Mouse (Mus musculus) midbrain, embryonic 11.5 days (tissue): Measurements from ENCODE around the gene Ubl7. TPM values are rescaled to one million over a fixed set of nuclear protein-coding genes. Genes with fewer than 3 reads are reported as not detected.

Experiments used
- ATAC-seq: fragments of 200-750 bp; cut with Nextera tagmentation; 2 replicates; pipeline ENCODE4 v1.8.0; 2017; ENCODE audit warnings: moderate TSS enrichment, moderate library complexity; ENCODE audit not compliant: low FRiP score
- DNase-seq: peaks from one replicate; pipeline ENCODE4 v3.0.0; 2015; ENCODE audit warnings: low spot score; ENCODE audit errors: missing footprints
- H3K27ac ChIP-seq: fragments of 300-500 bp; sonication (generic); 2 replicates; pipeline ENCODE4 v1.5.1; 2014; ENCODE audit warnings: low read depth, low read length
- H3K27me3 ChIP-seq: fragments of 300-500 bp; sonication (generic); 2 replicates; pipeline ENCODE4 v1.6.1; 2014; ENCODE audit warnings: mild to moderate bottlenecking, low read length, moderate library complexity, mixed read lengths; ENCODE audit not compliant: control insufficient read depth, insufficient read depth
- H3K36me3 ChIP-seq: fragments of 300-500 bp; sonication (generic); 2 replicates; pipeline ENCODE4 v1.6.1; 2014; ENCODE audit warnings: mild to moderate bottlenecking, low read length, moderate library complexity, mixed read lengths; ENCODE audit not compliant: control insufficient read depth, insufficient read depth
- H3K4me1 ChIP-seq: fragments of 300-500 bp; sonication (generic); 2 replicates; pipeline ENCODE4 v1.6.1; 2014; ENCODE audit warnings: low read length; ENCODE audit not compliant: control insufficient read depth, insufficient read depth
- H3K4me2 ChIP-seq: fragments of 300-500 bp; sonication (generic); 2 replicates; pipeline ENCODE4 v1.6.1; 2014; ENCODE audit warnings: mild to moderate bottlenecking, moderate library complexity
- H3K4me3 ChIP-seq: fragments of 300-500 bp; sonication (generic); 2 replicates; pipeline ENCODE4 v1.5.1; 2014; ENCODE audit warnings: low read depth, low read length
- H3K9ac ChIP-seq: fragments of 300-500 bp; sonication (generic); 2 replicates; pipeline ENCODE4 v1.6.1; 2014; ENCODE audit warnings: low read length
- H3K9me3 ChIP-seq: fragments of 300-500 bp; sonication (generic); 2 replicates; pipeline ENCODE4 v1.6.1; 2016; ENCODE audit warnings: low read length; ENCODE audit not compliant: control insufficient read depth
- WGBS: fragments of 180-500 bp; shearing (Covaris S2); extraction: QIAGEN DNeasy Blood & Tissue Kit; methylation state at CpG from one replicate; pipeline ENCODE4 v1.1.7; 2014; 5-methylcytosine and 5-hydroxymethylcytosine counted together
- polyA plus RNA-seq: library from polyadenylated mRNA; unstranded; fragments of >200 nt; fragmentation: Nextera tagmentation; extraction: Ambion mirVana; gene quantifications from 2 replicates; pipeline ENCODE4 v1.2.1, GENCODE M21; 2014

Gene Ubl7
- polyA plus RNA-seq, result 111 and 112 TPM in 2 replicates

DNA sequence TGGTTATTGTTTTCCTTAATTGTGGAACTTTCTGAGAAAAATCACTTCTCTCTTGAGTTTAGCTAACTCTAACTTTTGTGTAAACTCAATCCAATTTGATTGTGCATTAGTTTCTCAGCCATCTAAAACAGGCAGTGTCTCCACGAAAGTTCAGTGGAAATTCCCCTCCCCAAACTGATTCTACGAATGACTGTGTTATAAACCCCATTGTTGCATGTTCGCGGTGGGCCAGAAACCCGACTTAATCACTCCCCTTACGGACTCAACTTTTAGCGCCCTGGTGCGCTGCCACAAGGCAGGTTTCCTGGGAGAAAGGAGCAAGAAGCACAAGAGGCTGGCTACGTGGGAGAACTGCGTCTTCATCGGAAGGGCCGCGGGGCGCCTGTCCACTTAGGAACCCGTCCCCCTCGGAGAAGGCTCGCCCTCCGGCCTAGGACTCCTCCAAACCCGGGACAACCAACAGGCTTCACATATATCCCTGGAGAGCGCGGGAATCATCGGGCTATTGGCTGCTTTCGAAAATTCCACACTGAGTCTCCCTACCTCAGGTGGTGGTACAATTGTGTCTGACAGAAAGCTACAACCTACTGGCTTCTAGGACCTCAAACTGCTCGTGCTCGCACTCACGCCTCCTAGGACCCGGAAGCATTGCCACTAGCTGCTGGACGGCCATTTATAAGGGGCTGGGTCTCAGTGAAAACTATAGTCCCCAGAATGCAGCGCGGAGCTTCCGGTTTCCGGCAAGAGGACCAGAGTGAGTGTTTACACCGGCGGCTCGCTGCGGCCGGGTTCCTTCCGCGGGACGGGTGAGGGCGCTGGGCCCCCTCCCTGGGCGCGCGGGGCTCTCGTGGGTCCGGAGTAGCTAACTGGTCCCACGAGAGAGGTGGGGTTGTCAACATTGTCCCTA is at the start of gene Ubl7:
Gene Ubl7 (plus strand): TSS at position 726 of the 907 bp plus-strand sequence.
- peak within 1 kb of the TSS; percentile 61 for H3K4me3 ChIP-seq
- H3K4me1 ChIP-seq, result peaks cover 10% of the 10 kb centered on the region; the same call in 1 of the 2 replicates
- WGBS, result under 1% methylated on average over 47 of the region's 47 CpGs
- H3K4me2 ChIP-seq, result peak within 1 kb of the TSS; percentile 66
- no peaks in the 10 kb centered on the region for H3K36me3 ChIP-seq
- H3K9ac ChIP-seq, result peak within 1 kb of the TSS; percentile 81
- ATAC-seq (peak; percentile 97), DNase-seq (peak; percentile 97)
- H3K27ac ChIP-seq, result peak within 1 kb of the TSS; percentile 49; the same call in 1 of the 2 replicates
- H3K27me3 ChIP-seq, result no peaks in the 10 kb centered on the region
- no peaks in the 10 kb centered on the region for H3K9me3 ChIP-seq

DNA sequence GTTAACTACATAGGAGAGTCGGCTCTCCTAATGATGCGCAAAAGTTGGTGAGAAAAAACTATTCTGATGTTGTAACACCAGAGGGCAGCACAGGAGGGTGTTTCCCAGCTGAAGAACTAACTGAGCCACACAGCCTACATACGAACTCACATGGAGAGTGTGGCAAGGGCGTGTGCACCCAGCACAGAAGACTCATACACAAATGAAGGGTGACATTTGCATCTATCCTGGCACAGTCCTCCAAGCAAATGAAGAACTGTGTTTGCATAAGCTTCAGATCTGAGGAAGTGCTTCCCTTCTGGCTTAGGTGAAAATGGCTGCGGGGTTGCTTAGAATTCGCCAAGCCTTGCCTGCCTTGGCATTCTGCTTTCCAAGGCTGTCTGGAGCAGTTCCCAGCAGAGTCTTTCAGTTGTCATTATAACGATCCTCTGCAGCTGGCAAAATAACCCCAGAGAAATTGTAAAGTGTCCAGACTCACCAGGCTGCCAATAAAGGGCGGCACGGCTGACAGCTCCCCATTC is 48.8 kb upstream of the Ubl7 start:
- H3K27me3 ChIP-seq, result no peaks in the 10 kb centered on the region
- no peak overlapping the region for H3K4me3 ChIP-seq
- DNase-seq, result peak; percentile 87
- 44% methylated on average over 9 of the region's 9 CpGs for WGBS
- no peak overlapping the region for H3K9ac ChIP-seq
- H3K36me3 ChIP-seq, result no peaks in the 10 kb centered on the region
- H3K4me1 ChIP-seq, result no peaks in the 10 kb centered on the region
- H3K4me2 ChIP-seq, result no peak overlapping the region
- no peak overlapping the region for H3K27ac ChIP-seq
- no peak for ATAC-seq
- H3K9me3 ChIP-seq, result no peaks in the 10 kb centered on the region

DNA sequence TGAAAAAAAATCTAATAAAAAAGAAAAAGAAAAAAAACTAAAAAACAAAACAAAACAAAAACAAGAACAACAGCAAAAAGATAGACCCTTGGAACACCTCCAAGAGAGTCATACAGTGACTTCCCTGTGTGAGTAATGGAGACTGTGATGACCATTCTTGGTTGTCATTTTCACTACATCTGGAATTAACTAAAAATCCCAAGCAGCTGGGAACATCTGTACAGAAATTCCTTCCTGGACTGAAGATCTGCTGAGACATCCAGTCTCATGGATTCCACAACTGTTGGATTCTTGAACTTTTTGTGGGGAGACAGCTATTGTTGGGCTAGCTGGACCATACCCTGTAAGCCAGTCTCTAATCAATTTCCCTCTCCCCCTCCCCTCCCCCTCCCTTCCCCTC is 46.4 kb upstream of the Ubl7 start:
- Histone ChIP-seq H3K36me3 (no peaks in the 10 kb centered on the region), H3K4me2 (no peak overlapping the region), H3K4me1 (no peaks in the 10 kb centered on the region), H3K4me3 (no peak overlapping the region), H3K27ac (no peak overlapping the region), H3K9ac (no peak overlapping the region), H3K9me3 (no peaks in the 10 kb centered on the region), H3K27me3 (no peaks in the 10 kb centered on the region)
- ATAC-seq (no peak), DNase-seq (peak; percentile 45)

DNA sequence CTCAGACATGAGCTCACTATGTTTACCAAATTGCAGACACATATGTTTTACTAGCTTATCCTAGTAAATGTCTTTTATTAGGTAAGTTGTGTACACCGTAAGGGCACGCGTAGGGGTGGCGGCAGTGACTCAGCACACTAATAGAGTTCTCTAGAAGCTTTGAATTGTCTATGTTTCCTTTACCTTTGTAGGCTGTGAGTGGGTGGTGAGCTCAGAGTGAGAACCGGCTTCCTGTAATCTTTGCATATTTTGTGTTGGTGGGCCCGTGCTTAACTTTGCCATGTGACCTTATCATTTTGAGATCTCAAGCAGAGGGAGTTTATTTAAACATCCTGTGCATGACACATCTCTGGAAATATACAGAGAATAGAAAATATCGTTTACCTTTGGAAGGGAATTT is 44.2 kb upstream of the Ubl7 start:
- Histone ChIP-seq H3K4me2 (no peak overlapping the region), H3K27ac (no peak overlapping the region), H3K4me3 (no peak overlapping the region), H3K36me3 (no peaks in the 10 kb centered on the region), H3K27me3 (no peaks in the 10 kb centered on the region), H3K9ac (no peak overlapping the region), H3K4me1 (no peaks in the 10 kb centered on the region), H3K9me3 (no peaks in the 10 kb centered on the region)
- WGBS, result 88% methylated on average over 7 of the region's 7 CpGs
- no peak for ATAC-seq
- DNase-seq, result no peak

DNA sequence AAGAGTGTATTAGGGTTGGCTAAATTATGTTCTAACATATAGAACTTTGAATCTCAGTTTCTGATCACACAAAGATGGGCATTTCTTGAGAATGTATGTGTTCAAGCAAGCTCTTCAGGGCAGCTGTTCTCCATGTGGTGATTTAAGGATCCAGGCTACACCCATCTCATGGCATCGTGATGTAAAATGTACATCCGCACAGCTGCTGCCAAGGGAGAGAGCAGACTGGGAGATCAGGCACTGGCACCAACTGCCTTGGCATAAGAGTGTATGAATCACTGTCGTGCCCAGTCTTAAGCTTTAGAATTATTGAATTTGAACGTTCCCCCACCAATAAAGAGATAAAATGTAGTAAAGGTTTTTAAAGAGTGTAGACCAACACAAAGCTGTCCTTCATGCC is 43.5 kb upstream of the Ubl7 start:
- WGBS, result 89% methylated on average over 4 of the region's 4 CpGs

DNA sequence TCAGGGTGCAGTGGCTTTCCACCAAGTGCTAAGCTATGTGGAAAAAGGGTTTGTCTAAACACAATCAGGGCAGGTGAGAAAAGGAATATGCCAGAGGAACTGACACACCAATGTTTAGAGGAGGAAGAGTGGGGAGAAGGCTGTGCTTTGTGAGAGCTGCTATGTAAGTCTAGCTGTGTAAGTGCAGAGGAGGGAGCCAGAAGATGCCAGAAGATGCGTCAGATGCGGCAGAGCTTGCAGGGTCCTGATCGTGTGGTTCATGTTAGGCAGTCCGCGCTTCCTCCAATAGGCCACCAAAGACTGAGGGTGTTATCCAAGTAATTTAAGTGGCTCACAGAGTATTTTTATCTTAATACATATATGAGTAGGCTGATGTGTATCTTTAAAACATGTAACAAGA is 42.9 kb upstream of the Ubl7 start:
- no peaks in the 10 kb centered on the region for H3K9me3 ChIP-seq
- no peak overlapping the region for H3K27ac ChIP-seq
- H3K4me3 ChIP-seq, result no peak overlapping the region
- no peaks in the 10 kb centered on the region for H3K36me3 ChIP-seq
- no peaks in the 10 kb centered on the region for H3K4me1 ChIP-seq
- ATAC-seq, result no peak
- WGBS, result 85% methylated on average over 5 of the region's 5 CpGs
- DNase-seq, result peak; percentile 35
- no peak overlapping the region for H3K4me2 ChIP-seq
- H3K9ac ChIP-seq, result no peak overlapping the region
- no peaks in the 10 kb centered on the region for H3K27me3 ChIP-seq

More for the DNA sequence above, 43.5 kb upstream of the Ubl7 start:
- no peaks in the 10 kb centered on the region for H3K27me3 ChIP-seq
- no peaks in the 10 kb centered on the region for H3K9me3 ChIP-seq
- ATAC-seq, result no peak
- H3K4me3 ChIP-seq, result no peak overlapping the region
- no peak overlapping the region for H3K9ac ChIP-seq
- DNase-seq, result peak; percentile 45
- no peaks in the 10 kb centered on the region for H3K36me3 ChIP-seq
- no peaks in the 10 kb centered on the region for H3K4me1 ChIP-seq
- no peak overlapping the region for H3K27ac ChIP-seq
- no peak overlapping the region for H3K4me2 ChIP-seq

DNA sequence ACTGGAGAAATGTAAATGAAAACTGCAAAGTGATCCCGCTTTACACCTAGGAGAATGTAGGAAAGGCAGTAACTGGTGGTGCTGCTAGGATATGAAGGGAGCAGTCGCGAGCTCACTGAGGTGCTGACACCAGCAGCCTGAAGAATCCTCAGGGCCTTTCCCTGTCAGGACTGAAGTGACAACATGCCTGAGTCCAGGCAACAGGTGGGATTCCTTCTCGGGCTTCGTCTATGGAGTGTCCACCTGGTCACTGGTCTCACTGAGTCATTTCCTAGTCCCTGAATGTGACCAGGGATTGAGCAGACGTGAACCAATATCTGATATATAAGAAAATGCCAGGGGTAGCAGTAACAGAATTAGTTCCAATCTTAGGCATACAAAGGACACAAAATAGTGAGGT is 42.0 kb upstream of the Ubl7 start:
- no peak overlapping the region for H3K4me2 ChIP-seq
- H3K27ac ChIP-seq, result no peak overlapping the region
- no peaks in the 10 kb centered on the region for H3K4me1 ChIP-seq
- DNase-seq, result no peak
- H3K9ac ChIP-seq, result no peak overlapping the region
- H3K36me3 ChIP-seq, result no peaks in the 10 kb centered on the region
- no peak overlapping the region for H3K4me3 ChIP-seq
- no peaks in the 10 kb centered on the region for H3K9me3 ChIP-seq
- no peak for ATAC-seq
- WGBS, result 86% methylated on average over 6 of the region's 6 CpGs
- no peaks in the 10 kb centered on the region for H3K27me3 ChIP-seq

DNA sequence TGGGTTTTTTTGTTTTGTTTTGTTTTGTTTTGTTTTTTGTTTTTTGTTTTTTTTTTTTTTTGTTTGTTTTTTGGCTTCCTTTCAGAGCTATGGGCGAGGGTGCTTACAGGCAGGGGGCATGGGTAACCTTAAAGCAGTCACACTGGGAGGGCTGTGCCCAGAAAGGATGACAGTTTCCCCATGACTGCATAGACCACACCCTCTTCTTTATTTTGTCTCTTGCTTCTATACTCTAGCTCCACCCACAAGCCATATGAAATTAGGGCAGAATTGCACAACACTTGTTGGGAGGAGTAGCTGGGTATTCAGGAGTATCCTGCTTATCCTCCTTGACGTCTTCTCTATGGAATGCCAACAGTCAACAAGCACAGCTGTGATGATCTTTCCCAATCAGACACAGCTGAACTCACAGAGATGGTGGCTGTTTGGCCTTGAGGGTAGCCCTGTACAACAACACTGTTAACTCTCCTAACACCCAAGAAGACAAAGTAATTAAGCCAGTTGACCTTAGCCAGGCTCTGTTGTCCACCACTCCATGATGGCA is 40.4 kb upstream of the Ubl7 start:
- Histone ChIP-seq H3K9ac (no peak overlapping the region), H3K4me1 (no peaks in the 10 kb centered on the region), H3K4me2 (no peak overlapping the region), H3K4me3 (no peak overlapping the region), H3K27me3 (no peaks in the 10 kb centered on the region), H3K9me3 (no peaks in the 10 kb centered on the region), H3K27ac (no peak overlapping the region), H3K36me3 (no peaks in the 10 kb centered on the region)
- 36% methylated on average over 2 of the region's 2 CpGs for WGBS
- ATAC-seq (no peak), DNase-seq (no peak)

DNA sequence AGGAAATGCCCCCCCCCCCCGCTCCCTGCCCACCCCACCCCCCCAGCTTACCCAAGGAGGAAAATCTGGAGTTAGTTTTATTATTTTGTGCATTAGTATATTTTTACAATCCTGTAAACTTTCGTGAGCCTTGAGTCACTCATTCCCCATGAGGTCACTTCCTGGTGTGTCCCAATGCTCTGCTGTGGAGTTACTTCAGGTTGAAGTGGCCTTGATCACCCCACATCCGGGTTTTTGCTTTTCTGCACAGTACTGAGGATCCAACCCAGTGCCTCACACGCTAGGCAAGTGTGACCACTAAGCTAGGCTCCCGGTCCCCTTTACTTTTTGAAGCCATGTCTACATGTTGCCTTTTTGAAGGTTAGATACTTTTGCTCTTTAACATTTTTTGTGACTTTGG is 36.6 kb upstream of the Ubl7 start:
- 81% methylated on average over 5 of the region's 5 CpGs for WGBS
- no peak for DNase-seq

More for the DNA sequence above, 36.6 kb upstream of the Ubl7 start:
- no peak overlapping the region for H3K4me2 ChIP-seq
- no peaks in the 10 kb centered on the region for H3K4me1 ChIP-seq
- H3K27me3 ChIP-seq, result no peaks in the 10 kb centered on the region
- H3K27ac ChIP-seq, result no peak overlapping the region
- no peak overlapping the region for H3K9ac ChIP-seq
- H3K9me3 ChIP-seq, result no peaks in the 10 kb centered on the region
- no peak for ATAC-seq
- no peaks in the 10 kb centered on the region for H3K36me3 ChIP-seq
- no peak overlapping the region for H3K4me3 ChIP-seq
